10 mouse cellular contexts compared by ENCODE assay signal in genomic region chr5:147733682-147734081, GRCm38 (mm10). TPM values are rescaled to one million over a fixed set of nuclear protein-coding genes. Genes with fewer than 3 reads are reported as not detected.
DNase-seq lines count a peak whose midpoint lies in the region; ATAC-seq and TF ChIP-seq lines count a peak whose summit lies in the region.
"Had no signal": no experiment of that assay in that cellular context is flagged by ENCODE, and none has a peak within 500 bp of the region (broad histone marks: within the 10 kb centered on the region; RNA-seq: fewer than 3 reads in every experiment).

No protein-coding gene starts in this region.

- H3K4me3 ChIP-seq in heart, adult 2 months = no peak overlapping the region
- no peak overlapping the region for H3K4me3 ChIP-seq in heart, embryonic 10.5 days
- H3K4me3 ChIP-seq: embryonic facial prominence, embryonic 12.5 days had no signal

- no peaks in the 10 kb centered on the region for H3K27me3 ChIP-seq in heart, adult 2 months (ENCODE audit: control insufficient read depth, insufficient read depth, low read length)
- peaks cover 20% of the 10 kb centered on the region for H3K27me3 ChIP-seq in heart, embryonic 10.5 days (ENCODE audit: insufficient read depth, poor library complexity, severe bottlenecking)

- no peak overlapping the region for H3K9ac ChIP-seq in heart, adult 2 months (ENCODE audit: low read depth, low read length)
- H3K9ac ChIP-seq: embryonic facial prominence, embryonic 12.5 days had no signal

- peaks cover 2% of the 10 kb centered on the region for H3K4me1 ChIP-seq in heart, adult 2 months (ENCODE audit: control insufficient read depth, insufficient read depth, low read length)
- no peaks in the 10 kb centered on the region for H3K4me1 ChIP-seq in heart, embryonic 10.5 days
- H3K4me1 ChIP-seq: embryonic facial prominence, embryonic 12.5 days had no signal

- peak; percentile 71 for TF ChIP-seq CTCF in heart, adult 2 months (IDR thresholded peaks at IDR 0.05)

- 95% methylated on average over 1 of the region's 1 CpGs for whole genome bisulfite sequencing in heart, adult 2 months
- 94% methylated on average over 1 of the region's 1 CpGs for WGBS in heart, embryonic 10.5 days

- DNase-seq in heart, adult 2 months = no peak
- no peak for DNase-seq in heart, embryonic 10.5 days (ENCODE audit: low spot score)
- DNase-seq in spleen, postnatal 10 days (ENCODE audit: low spot score in 2 of 2) = peak; percentile 11 to 40
- DNase-seq in spleen, postnatal 4 days (ENCODE audit: low spot score in 2 of 2) = no peak
- peak; percentile 64 for DNase-seq in thymus, postnatal 4 days
- DNase-seq in layer of hippocampus, adult 18-20 months (ENCODE audit: low spot score in 2 of 2) = no peak
- no peak for DNase-seq in layer of hippocampus, postnatal 25 days (ENCODE audit: extremely low spot score in 1 of 2, low spot score in 1 of 2)

- no peaks in the 10 kb centered on the region for H3K36me3 ChIP-seq in heart, adult 2 months (ENCODE audit: control insufficient read depth, insufficient read depth, low read length)
- no peaks in the 10 kb centered on the region for H3K36me3 ChIP-seq in heart, embryonic 10.5 days
- H3K36me3 ChIP-seq: embryonic facial prominence, embryonic 12.5 days had no signal

- H3K27ac ChIP-seq in heart, adult 2 months = 0 out of 2 replicates have a peak overlapping the region, but pooled peaks have one; percentile 29
- H3K27ac ChIP-seq in heart, embryonic 10.5 days = no peak overlapping the region
- H3K27ac ChIP-seq: embryonic facial prominence, embryonic 12.5 days; macrophage had no signal

- no peak for TF ChIP-seq EP300 in heart, adult 2 months (IDR thresholded peaks at IDR 0.05; ENCODE audit: insufficient read depth, low read depth, low read length)

- no peaks in the 10 kb centered on the region for H3K79me2 ChIP-seq in heart, adult 2 months (replicated peaks; ENCODE audit: control insufficient read depth, insufficient read depth, low read length)

- intact Hi-C loops in heart, adult 2 months (cut with DNase I) = no loop called here

- 0 out of 2 replicates have a peak, but pooled peaks have one; percentile 47 for ATAC-seq in common myeloid progenitor, adult 5-6 weeks (replicated peaks; ENCODE audit: low read depth, poor library complexity, severe bottlenecking)

- no peak for TF ChIP-seq POLR2A in heart, adult 2 months (IDR thresholded peaks at IDR 0.05; ENCODE audit: insufficient read depth, low read depth, low read length)

- no peaks in the 10 kb centered on the region for H3K9me3 ChIP-seq in heart, embryonic 10.5 days

RNA-seq across cellular contexts. Expression of gene Flt1, which starts 7.9 kb away (rescaled TPM):
- 10 to 100 TPM; 82.1 to 88.3 TPM for total RNA-seq in heart, adult 2 months (2021)
- polyA plus RNA-seq in heart, adult 2 months (2012; rRNA removed) = 20.5 and 30.6 TPM in 2 replicates
- 20.6 and 21.6 TPM in 2 replicates for polyA plus RNA-seq in heart, embryonic 10.5 days (2016; fragmentation: Nextera tagmentation; extraction: Ambion mirVana)
- 0.23 TPM in 1 of 2 replicates, not detected in the other for total RNA-seq in common myeloid progenitor, adult 5-6 weeks (2017)
- total RNA-seq in layer of hippocampus, adult 18-20 months (2021) = 10 to 100 TPM; 30.4 to 32.0 TPM
- 10 to 100 TPM; 25.0 to 34.5 TPM for total RNA-seq in layer of hippocampus, postnatal 25 days (2021)

Comparison
In these comparisons a context has a peak if more than half of its experiments do, and no peak if none do; other contexts are left out.
1. DNase-seq: peak in spleen, postnatal 10 days (2 of 2) and thymus, postnatal 4 days (single experiment); none in heart, adult 2 months (0 of 2), heart, embryonic 10.5 days (single experiment), spleen, postnatal 4 days (0 of 2), layer of hippocampus, adult 18-20 months (0 of 2) and layer of hippocampus, postnatal 25 days (0 of 2).
2. RNA of gene Flt1, which starts 7.9 kb away (total RNA-seq): 82.1 to 88.3 TPM in heart, adult 2 months, 25.0 to 34.5 TPM in layer of hippocampus, postnatal 25 days and 30.4 to 32.0 TPM in layer of hippocampus, adult 18-20 months; 0.23 TPM in common myeloid progenitor, adult 5-6 weeks; every median in the first group is over 10 times any median in the second.